Mouse (Mus musculus) thymus, postnatal 0 days (tissue): ENCODE results near the gene Myod1. TPM values are rescaled to one million over a fixed set of nuclear protein-coding genes. Genes with fewer than 3 reads are reported as not detected.

Source experiments
- DNase-seq: peaks from one replicate; pipeline ENCODE4 v3.0.0-alpha.2; 2015; ENCODE audit warnings: low spot score
- polyA plus RNA-seq: library from polyadenylated mRNA; unstranded; fragments of >200 nt; fragmentation: Nextera tagmentation; extraction: Ambion mirVana; gene quantifications from 2 replicates; pipeline ENCODE4 v1.2.1, GENCODE M21; 2015

Gene Myod1
- polyA plus RNA-seq, 1 experiment from 2014 or later, result 0.21 TPM

DNA sequence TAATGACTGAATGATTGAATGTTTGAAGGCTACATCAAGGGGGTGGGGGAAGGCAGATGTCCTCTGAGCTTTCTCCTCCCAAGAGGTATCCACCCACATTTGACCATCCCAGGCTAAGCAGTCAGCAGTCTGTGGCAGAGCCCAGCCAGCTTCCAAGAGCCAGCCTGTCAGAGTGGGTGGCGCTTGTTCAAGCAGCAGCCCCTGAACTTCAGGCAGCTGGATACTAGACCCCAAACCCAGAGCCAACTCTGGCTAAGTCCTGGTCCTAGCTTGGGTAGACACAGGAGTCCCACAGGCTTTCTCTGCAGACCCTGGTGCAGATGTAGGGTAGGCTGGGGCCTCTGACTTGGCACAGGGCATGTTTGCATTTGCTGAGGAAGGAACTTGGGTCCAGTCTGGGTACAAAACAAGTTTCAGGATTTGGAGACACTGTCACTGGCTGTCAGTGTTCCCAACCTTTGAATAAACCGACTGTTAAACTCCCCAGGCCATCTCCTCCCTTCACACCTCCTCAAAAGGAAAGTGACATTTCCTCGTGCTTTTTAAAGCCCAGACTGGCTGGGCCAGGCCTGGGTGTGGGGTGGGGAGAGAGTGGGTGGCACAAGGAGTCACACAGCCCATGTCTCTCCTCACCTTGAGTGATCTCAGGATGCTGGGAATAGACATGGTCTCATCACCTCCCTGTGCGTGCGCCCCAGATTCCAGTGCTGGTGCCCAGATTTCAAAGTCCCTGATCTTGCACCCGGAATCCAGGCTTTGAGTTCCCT, 37.9 kb downstream of the Myod1 start:
- DNase-seq, result no peak

- no peak for DNase-seq
Observed at GRCm38 (mm10) chr7:46415818-46416425, 39.6 kb downstream of the Myod1 start.

GRCm38 (mm10) chr7:46417467-46417866, 41.2 kb downstream of the Myod1 start:
- no peak for DNase-seq

DNA sequence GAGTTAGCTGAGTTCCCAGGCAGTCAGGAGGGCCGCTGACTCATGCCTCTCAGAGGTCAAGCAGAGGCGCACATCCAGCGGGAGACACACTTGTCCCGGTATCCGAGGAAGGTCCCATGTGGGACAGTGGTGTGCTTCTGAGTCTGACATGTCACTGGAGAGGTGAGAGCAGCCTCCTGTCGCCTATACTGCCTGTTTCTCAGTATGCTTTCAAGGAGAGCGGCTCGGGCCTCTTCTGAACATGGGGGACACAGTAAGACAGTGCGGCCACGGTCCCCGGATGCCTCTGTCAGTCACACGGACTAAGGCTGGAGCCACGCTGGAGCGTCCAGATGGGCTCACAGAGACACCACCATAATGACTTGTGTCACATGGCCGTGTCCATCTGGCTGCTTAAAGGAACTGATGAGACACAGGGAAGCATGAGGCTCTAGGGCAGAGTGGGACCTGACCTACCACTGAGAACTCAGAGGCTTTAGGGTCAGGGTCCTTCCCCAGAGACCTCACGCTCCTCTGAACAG, 41.9 kb downstream of the Myod1 start:
- DNase-seq, result no peak

GRCm38 (mm10) chr7:46421535-46421934, 45.3 kb downstream of the Myod1 start:
- DNase-seq, result no peak

- no peak for DNase-seq
Observed at GRCm38 (mm10) chr7:46422052-46422763, 45.9 kb downstream of the Myod1 start.

- DNase-seq, result peak; percentile 56
Observed at GRCm38 (mm10) chr7:46422764-46423412, 46.6 kb downstream of the Myod1 start.

- no peak for DNase-seq
Observed at GRCm38 (mm10) chr7:46423951-46424350, 47.7 kb downstream of the Myod1 start.

GRCm38 (mm10) chr7:46425012-46425411, 48.7 kb downstream of the Myod1 start:
- no peak for DNase-seq

Other genes with a start within 250 kb of the Myod1 start
- gene Abcc8, start 196.4 kb upstream of the Myod1 start, polyA plus RNA-seq, result 1.0 and 1.1 TPM in 2 replicates
- gene Ush1c, start 138.0 kb upstream of the Myod1 start, polyA plus RNA-seq, result 0.32 and 0.46 TPM in 2 replicates
- 0.12 and 0.15 TPM in 2 replicates for gene Otog, start 135.5 kb upstream of the Myod1 start, polyA plus RNA-seq
- gene Kcnc1, start 20.0 kb downstream of the Myod1 start, polyA plus RNA-seq, result 0.09 and 0.27 TPM in 2 replicates